Mouse (Mus musculus) testis, adult 2 months (tissue): ENCODE data around the gene Jdp2.

Experiments used
- CTCF ChIP-seq: fragments of 200-500 bp; IDR thresholded peaks from 2 replicates; pipeline ENCODE4 v1.5.1; 2012; ENCODE audit warnings: low read depth, mild to moderate bottlenecking, inconsistent platforms, low read length, moderate library complexity; ENCODE audit not compliant: control insufficient read depth, insufficient read depth, insufficient replicate concordance
- POLR2A ChIP-seq: fragments of 200-500 bp; IDR thresholded peaks from 2 replicates; pipeline ENCODE4 v1.6.1; 2012; ENCODE audit warnings: low read depth, mild to moderate bottlenecking, inconsistent platforms, low read length, moderate library complexity; ENCODE audit not compliant: control insufficient read depth

- no peak for TF ChIP-seq POLR2A
- TF ChIP-seq CTCF = no peak
Observed at GRCm38 (mm10) chr12:85641564-85641931, 42.7 kb downstream of the Jdp2 start.
